Mouse (Mus musculus): ENCODE results near the gene Nptxr. TPM values are rescaled to one million over a fixed set of nuclear protein-coding genes. Genes with fewer than 3 reads are reported as not detected.

Gene Nptxr
- polyA plus RNA-seq, 2 experiments = 2.6 to 9.3 TPM

GRCm38 (mm10) chr15:79797680-79798079 lies 6.9 kb downstream of the Nptxr start:
- H3K36me3 ChIP-seq (ENCODE audit: control insufficient read depth, insufficient read depth, low read length) = no peaks in the 10 kb centered on the region
- no peaks in the 10 kb centered on the region for H3K4me1 ChIP-seq (ENCODE audit: control insufficient read depth, insufficient read depth, low read length)
- TF ChIP-seq POLR2A (IDR thresholded peaks at IDR 0.05; ENCODE audit: borderline replicate concordance, extremely low read depth, insufficient read depth, insufficient read length) = no peak
- WGBS = 76% methylated on average over 8 of the region's 8 CpGs
- DNase-seq (ENCODE audit: low spot score) (no peak), ATAC-seq (ENCODE audit: low FRiP score, low read depth) (no peak)
- no peak overlapping the region for H3K4me2 ChIP-seq (replicated peaks; ENCODE audit: low read depth, low read length, severe bottlenecking)
- no peaks in the 10 kb centered on the region for H3K9me3 ChIP-seq (ENCODE audit: control insufficient read depth, low read length)
- H3K4me3 ChIP-seq (replicated peaks; ENCODE audit: low read length) = no peak overlapping the region
- peaks cover 16% of the 10 kb centered on the region; the same call in 1 of the 2 replicates for H3K27me3 ChIP-seq (ENCODE audit: control insufficient read depth, insufficient read depth, low read length)
- H3K27ac ChIP-seq (replicated peaks; ENCODE audit: low read depth, low read length) = no peak overlapping the region
- no peak overlapping the region for H3K9ac ChIP-seq (ENCODE audit: low read depth, low read length, severe bottlenecking)

- WGBS = 84% methylated on average over 7 of the region's 7 CpGs
- no peak for ATAC-seq (ENCODE audit: low FRiP score, low read depth)
- TF ChIP-seq POLR2A (IDR thresholded peaks at IDR 0.05; ENCODE audit: borderline replicate concordance, extremely low read depth, insufficient read depth, insufficient read length) = no peak
Observed at GRCm38 (mm10) chr15:79797096-79797495, 7.5 kb downstream of the Nptxr start.

GRCm38 (mm10) chr15:79796256-79796655 lies 8.3 kb downstream of the Nptxr start:
- Histone ChIP-seq H3K9ac (ENCODE audit: low read depth, low read length, severe bottlenecking) (no peak overlapping the region), H3K4me1 (ENCODE audit: control insufficient read depth, insufficient read depth, low read length) (no peaks in the 10 kb centered on the region), H3K4me3 (replicated peaks; ENCODE audit: low read length) (no peak overlapping the region), H3K27ac (replicated peaks; ENCODE audit: low read depth, low read length) (no peak overlapping the region), H3K36me3 (ENCODE audit: control insufficient read depth, insufficient read depth, low read length) (no peaks in the 10 kb centered on the region), H3K4me2 (replicated peaks; ENCODE audit: low read depth, low read length, severe bottlenecking) (no peak overlapping the region), H3K9me3 (ENCODE audit: control insufficient read depth, low read length) (no peaks in the 10 kb centered on the region), H3K27me3 (ENCODE audit: control insufficient read depth, insufficient read depth, low read length) (0 out of 2 replicates have a peak, but pooled peaks cover 3% of the 10 kb centered on the region)
- DNase-seq (ENCODE audit: low spot score) (no peak), ATAC-seq (ENCODE audit: low FRiP score, low read depth) (no peak)
- no peak for TF ChIP-seq POLR2A (IDR thresholded peaks at IDR 0.05; ENCODE audit: borderline replicate concordance, extremely low read depth, insufficient read depth, insufficient read length)
- 84% methylated on average over 12 of the region's 12 CpGs for WGBS

More at GRCm38 (mm10) chr15:79797096-79797495, 7.5 kb downstream of the Nptxr start:
- Histone ChIP-seq H3K4me1 (ENCODE audit: control insufficient read depth, insufficient read depth, low read length) (no peaks in the 10 kb centered on the region), H3K36me3 (ENCODE audit: control insufficient read depth, insufficient read depth, low read length) (no peaks in the 10 kb centered on the region), H3K27ac (replicated peaks; ENCODE audit: low read depth, low read length) (no peak overlapping the region), H3K4me2 (replicated peaks; ENCODE audit: low read depth, low read length, severe bottlenecking) (no peak overlapping the region), H3K9me3 (ENCODE audit: control insufficient read depth, low read length) (no peaks in the 10 kb centered on the region), H3K27me3 (ENCODE audit: control insufficient read depth, insufficient read depth, low read length) (peaks cover 10% of the 10 kb centered on the region; the same call in 1 of the 2 replicates), H3K4me3 (replicated peaks; ENCODE audit: low read length) (no peak overlapping the region), H3K9ac (ENCODE audit: low read depth, low read length, severe bottlenecking) (no peak overlapping the region)
- no peak for DNase-seq (ENCODE audit: low spot score)

DNA sequence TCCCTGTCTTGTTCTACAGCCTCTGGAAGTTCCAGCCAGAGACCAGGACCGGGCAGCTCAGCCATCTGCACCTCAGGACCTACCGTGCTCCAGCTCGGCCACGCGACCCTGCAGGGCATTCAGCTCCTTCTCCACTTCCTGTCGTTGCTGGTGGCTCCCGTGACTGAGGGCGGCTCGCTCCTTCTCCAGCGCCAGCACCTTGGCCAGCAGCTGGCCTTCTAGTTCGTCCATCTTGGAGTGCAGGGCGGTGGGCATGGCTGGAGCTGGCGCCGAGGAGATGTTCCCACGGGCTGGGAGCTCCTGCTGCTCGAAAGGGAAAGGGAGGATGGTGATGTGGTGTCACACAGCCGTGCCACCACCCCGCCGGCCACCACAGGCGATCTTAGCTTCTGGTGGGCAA lies 10.4 kb downstream of the Nptxr start:
- Histone ChIP-seq H3K4me3 (replicated peaks; ENCODE audit: low read length) (no peak overlapping the region), H3K27me3 (ENCODE audit: control insufficient read depth, insufficient read depth, low read length) (no peaks in the 10 kb centered on the region), H3K36me3 (ENCODE audit: control insufficient read depth, insufficient read depth, low read length) (no peaks in the 10 kb centered on the region), H3K27ac (replicated peaks; ENCODE audit: low read depth, low read length) (no peak overlapping the region), H3K4me1 (ENCODE audit: control insufficient read depth, insufficient read depth, low read length) (no peaks in the 10 kb centered on the region), H3K9me3 (ENCODE audit: control insufficient read depth, low read length) (no peaks in the 10 kb centered on the region), H3K4me2 (replicated peaks; ENCODE audit: low read depth, low read length, severe bottlenecking) (no peak overlapping the region), H3K9ac (ENCODE audit: low read depth, low read length, severe bottlenecking) (no peak overlapping the region)
- no peak for TF ChIP-seq POLR2A (IDR thresholded peaks at IDR 0.05; ENCODE audit: borderline replicate concordance, extremely low read depth, insufficient read depth, insufficient read length)
- WGBS = 18% methylated on average over 20 of the region's 20 CpGs
- DNase-seq (ENCODE audit: low spot score) = no peak
- no peak for ATAC-seq (ENCODE audit: low FRiP score, low read depth)

- no peak overlapping the region for H3K27ac ChIP-seq (replicated peaks; ENCODE audit: low read depth, low read length)
- WGBS = 96% methylated on average over 9 of the region's 9 CpGs
- TF ChIP-seq POLR2A (IDR thresholded peaks at IDR 0.05; ENCODE audit: borderline replicate concordance, extremely low read depth, insufficient read depth, insufficient read length) = no peak
- no peak overlapping the region for H3K9ac ChIP-seq (ENCODE audit: low read depth, low read length, severe bottlenecking)
- no peaks in the 10 kb centered on the region for H3K27me3 ChIP-seq (ENCODE audit: control insufficient read depth, insufficient read depth, low read length)
- H3K36me3 ChIP-seq (ENCODE audit: control insufficient read depth, insufficient read depth, low read length) = no peaks in the 10 kb centered on the region
- ATAC-seq (ENCODE audit: low FRiP score, low read depth) (no peak), DNase-seq (ENCODE audit: low spot score) (no peak)
- H3K4me2 ChIP-seq (replicated peaks; ENCODE audit: low read depth, low read length, severe bottlenecking) = no peak overlapping the region
- H3K4me3 ChIP-seq (replicated peaks; ENCODE audit: low read length) = no peak overlapping the region
- no peaks in the 10 kb centered on the region for H3K4me1 ChIP-seq (ENCODE audit: control insufficient read depth, insufficient read depth, low read length)
- H3K9me3 ChIP-seq (ENCODE audit: control insufficient read depth, low read length) = no peaks in the 10 kb centered on the region
Observed at GRCm38 (mm10) chr15:79793076-79793475, 11.5 kb downstream of the Nptxr start.

DNA sequence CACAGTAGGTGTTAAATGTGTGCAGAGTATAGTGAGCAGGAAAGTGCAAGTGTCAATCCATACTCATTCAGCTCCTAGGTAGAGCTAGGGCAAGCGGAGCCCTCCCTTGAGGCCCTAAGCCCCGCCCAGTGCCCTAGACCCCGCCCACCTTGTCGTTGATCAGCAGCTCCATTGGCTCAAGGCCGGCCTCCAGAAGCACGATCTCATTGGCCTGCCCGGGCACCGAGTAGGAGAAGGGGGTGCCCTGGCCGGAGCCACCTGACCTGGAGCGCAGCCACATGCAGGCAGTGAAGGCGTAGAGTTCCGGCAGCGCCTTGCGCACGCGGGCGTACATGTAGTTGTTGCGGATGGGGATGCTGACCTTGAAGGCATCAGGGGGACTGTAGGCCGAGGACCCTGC lies 12.1 kb downstream of the Nptxr start:
- ATAC-seq (ENCODE audit: low FRiP score, low read depth) (no peak), DNase-seq (ENCODE audit: low spot score) (no peak)
- Histone ChIP-seq H3K27me3 (ENCODE audit: control insufficient read depth, insufficient read depth, low read length) (no peaks in the 10 kb centered on the region), H3K36me3 (ENCODE audit: control insufficient read depth, insufficient read depth, low read length) (no peaks in the 10 kb centered on the region), H3K9ac (ENCODE audit: low read depth, low read length, severe bottlenecking) (no peak overlapping the region), H3K4me2 (replicated peaks; ENCODE audit: low read depth, low read length, severe bottlenecking) (no peak overlapping the region), H3K27ac (replicated peaks; ENCODE audit: low read depth, low read length) (no peak overlapping the region), H3K4me3 (replicated peaks; ENCODE audit: low read length) (no peak overlapping the region), H3K9me3 (ENCODE audit: control insufficient read depth, low read length) (no peaks in the 10 kb centered on the region), H3K4me1 (ENCODE audit: control insufficient read depth, insufficient read depth, low read length) (no peaks in the 10 kb centered on the region)
- 18% methylated on average over 19 of the region's 19 CpGs for WGBS
- no peak for TF ChIP-seq POLR2A (IDR thresholded peaks at IDR 0.05; ENCODE audit: borderline replicate concordance, extremely low read depth, insufficient read depth, insufficient read length)
